Mouse (Mus musculus): ENCODE measurements around the gene Pde6g. TPM values are rescaled to one million over a fixed set of nuclear protein-coding genes. Genes with fewer than 3 reads are reported as not detected.

The Pde6g gene
- polyA plus RNA-seq, 1 experiment, result 0.14 TPM

- 98% methylated on average over 6 of the region's 6 CpGs for WGBS
- no peak for DNase-seq (ENCODE audit: low read depth in 1 of 2, low spot score in 2 of 2)
- H3K4me3 ChIP-seq (ENCODE audit: extremely low read depth, insufficient read depth, insufficient read length), result no peak overlapping the region
- H3K36me3 ChIP-seq (ENCODE audit: control insufficient read depth, insufficient read depth, low read length), result peaks cover 27% of the 10 kb centered on the region
- peaks cover 7% of the 10 kb centered on the region; the same call in 1 of the 2 replicates for H3K4me1 ChIP-seq (ENCODE audit: control insufficient read depth, insufficient read depth, insufficient read length)
- no peaks in the 10 kb centered on the region for H3K27me3 ChIP-seq (ENCODE audit: control insufficient read depth, insufficient read depth, low read length)
- no peak overlapping the region for H3K27ac ChIP-seq (ENCODE audit: insufficient read depth, low read length)
- TF ChIP-seq CTCF (IDR thresholded peaks at IDR 0.05; ENCODE audit: extremely low read depth, insufficient read depth, insufficient read length, insufficient replicate concordance) (no peak), POLR2A (IDR thresholded peaks at IDR 0.05; ENCODE audit: low read depth, low read length) (no peak)
These were observed 18.8 kb upstream of the Pde6g start for GRCm38 (mm10) chr11:120472052-120472451.

GRCm38 (mm10) chr11:120467736-120468092 lies 14.4 kb upstream of the Pde6g start:
- WGBS, result under 1% methylated on average over 33 of the region's 33 CpGs
- no peak for DNase-seq (ENCODE audit: low read depth in 1 of 2, low spot score in 2 of 2)
- Histone ChIP-seq H3K27ac (ENCODE audit: insufficient read depth, low read length) (peak overlapping the region; percentile 49; the same call in 1 of the 2 replicates), H3K4me3 (ENCODE audit: extremely low read depth, insufficient read depth, insufficient read length) (peak overlapping the region; percentile 92), H3K36me3 (ENCODE audit: control insufficient read depth, insufficient read depth, low read length) (peaks cover 13% of the 10 kb centered on the region), H3K27me3 (ENCODE audit: control insufficient read depth, insufficient read depth, low read length) (no peaks in the 10 kb centered on the region), H3K4me1 (ENCODE audit: control insufficient read depth, insufficient read depth, insufficient read length) (peaks cover 12% of the 10 kb centered on the region; the same call in 1 of the 2 replicates)
- TF ChIP-seq CTCF (IDR thresholded peaks at IDR 0.05; ENCODE audit: extremely low read depth, insufficient read depth, insufficient read length, insufficient replicate concordance) (no peak), POLR2A (IDR thresholded peaks at IDR 0.05; ENCODE audit: low read depth, low read length) (no peak)

- Histone ChIP-seq H3K4me1 (ENCODE audit: control insufficient read depth, insufficient read depth, insufficient read length) (peaks cover 12% of the 10 kb centered on the region; the same call in 1 of the 2 replicates), H3K4me3 (ENCODE audit: extremely low read depth, insufficient read depth, insufficient read length) (peak within 1 kb of the TSS; percentile 92), H3K36me3 (ENCODE audit: control insufficient read depth, insufficient read depth, low read length) (peaks cover 16% of the 10 kb centered on the region), H3K27ac (ENCODE audit: insufficient read depth, low read length) (peak within 1 kb of the TSS; percentile 49; the same call in 1 of the 2 replicates), H3K27me3 (ENCODE audit: control insufficient read depth, insufficient read depth, low read length) (no peaks in the 10 kb centered on the region)
- peak; percentile 93 to 95 for DNase-seq (ENCODE audit: low read depth in 1 of 2, low spot score in 2 of 2)
- under 1% methylated on average over 54 of the region's 54 CpGs for WGBS
- TF ChIP-seq CTCF (IDR thresholded peaks at IDR 0.05; ENCODE audit: extremely low read depth, insufficient read depth, insufficient read length, insufficient replicate concordance) (no peak), POLR2A (IDR thresholded peaks at IDR 0.05; ENCODE audit: low read depth, low read length) (peak; percentile 91)
These were observed 13.9 kb upstream of the Pde6g start, which contains the start of gene Arl16 for GRCm38 (mm10) chr11:120467051-120467735. TSS of gene Arl16 (minus strand) at chr11:120467607.

GRCm38 (mm10) chr11:120465521-120465920 lies 12.2 kb upstream of the Pde6g start:
- TF ChIP-seq CTCF (IDR thresholded peaks at IDR 0.05; ENCODE audit: extremely low read depth, insufficient read depth, insufficient read length, insufficient replicate concordance) (no peak), POLR2A (IDR thresholded peaks at IDR 0.05; ENCODE audit: low read depth, low read length) (no peak)
- Histone ChIP-seq H3K36me3 (ENCODE audit: control insufficient read depth, insufficient read depth, low read length) (peaks cover 12% of the 10 kb centered on the region), H3K4me1 (ENCODE audit: control insufficient read depth, insufficient read depth, insufficient read length) (peaks cover 12% of the 10 kb centered on the region; the same call in 1 of the 2 replicates), H3K4me3 (ENCODE audit: extremely low read depth, insufficient read depth, insufficient read length) (no peak overlapping the region), H3K27ac (ENCODE audit: insufficient read depth, low read length) (no peak overlapping the region), H3K27me3 (ENCODE audit: control insufficient read depth, insufficient read depth, low read length) (no peaks in the 10 kb centered on the region)
- DNase-seq (ENCODE audit: low read depth in 1 of 2, low spot score in 2 of 2), result no peak
- WGBS, result 91% methylated on average over 4 of the region's 4 CpGs

GRCm38 (mm10) chr11:120464365-120464764 lies 11.1 kb upstream of the Pde6g start:
- WGBS, result 76% methylated on average over 5 of the region's 5 CpGs

GRCm38 (mm10) chr11:120463536-120463935 lies 10.2 kb upstream of the Pde6g start:
- Histone ChIP-seq H3K4me3 (ENCODE audit: extremely low read depth, insufficient read depth, insufficient read length) (no peak overlapping the region), H3K36me3 (ENCODE audit: control insufficient read depth, insufficient read depth, low read length) (peaks cover 7% of the 10 kb centered on the region), H3K27me3 (ENCODE audit: control insufficient read depth, insufficient read depth, low read length) (no peaks in the 10 kb centered on the region), H3K4me1 (ENCODE audit: control insufficient read depth, insufficient read depth, insufficient read length) (peaks cover 13% of the 10 kb centered on the region; the same call in 1 of the 2 replicates), H3K27ac (ENCODE audit: insufficient read depth, low read length) (no peak overlapping the region)
- WGBS, result 91% methylated on average over 2 of the region's 2 CpGs
- no peak for TF ChIP-seq POLR2A (IDR thresholded peaks at IDR 0.05; ENCODE audit: low read depth, low read length)
- no peak for TF ChIP-seq CTCF (IDR thresholded peaks at IDR 0.05; ENCODE audit: extremely low read depth, insufficient read depth, insufficient read length, insufficient replicate concordance)
- DNase-seq (ENCODE audit: low read depth in 1 of 2, low spot score in 2 of 2), result no peak

More at GRCm38 (mm10) chr11:120464365-120464764, 11.1 kb upstream of the Pde6g start:
- TF ChIP-seq CTCF (IDR thresholded peaks at IDR 0.05; ENCODE audit: extremely low read depth, insufficient read depth, insufficient read length, insufficient replicate concordance), result no peak
- TF ChIP-seq POLR2A (IDR thresholded peaks at IDR 0.05; ENCODE audit: low read depth, low read length), result no peak
- DNase-seq (ENCODE audit: low read depth in 1 of 2, low spot score in 2 of 2), result no peak
- H3K27ac ChIP-seq (ENCODE audit: insufficient read depth, low read length), result no peak overlapping the region
- H3K4me1 ChIP-seq (ENCODE audit: control insufficient read depth, insufficient read depth, insufficient read length), result peaks cover 12% of the 10 kb centered on the region; the same call in 1 of the 2 replicates
- no peaks in the 10 kb centered on the region for H3K27me3 ChIP-seq (ENCODE audit: control insufficient read depth, insufficient read depth, low read length)
- no peak overlapping the region for H3K4me3 ChIP-seq (ENCODE audit: extremely low read depth, insufficient read depth, insufficient read length)
- peaks cover 7% of the 10 kb centered on the region for H3K36me3 ChIP-seq (ENCODE audit: control insufficient read depth, insufficient read depth, low read length)

Measured in spleen, adult 2 months (tissue).